Mouse (Mus musculus): ENCODE results near the gene Inpp5b. TPM values are rescaled to one million over a fixed set of nuclear protein-coding genes. Genes with fewer than 3 reads are reported as not detected.
"Not testable (repeated sequence)": the region's sequence is repeated elsewhere in the genome, so short reads cannot be mapped to it uniquely, and the experiment has no call there.

Inpp5b gene
- polyA plus RNA-seq, 1 experiment from 2014 or later, result 16.3 TPM

DNA sequence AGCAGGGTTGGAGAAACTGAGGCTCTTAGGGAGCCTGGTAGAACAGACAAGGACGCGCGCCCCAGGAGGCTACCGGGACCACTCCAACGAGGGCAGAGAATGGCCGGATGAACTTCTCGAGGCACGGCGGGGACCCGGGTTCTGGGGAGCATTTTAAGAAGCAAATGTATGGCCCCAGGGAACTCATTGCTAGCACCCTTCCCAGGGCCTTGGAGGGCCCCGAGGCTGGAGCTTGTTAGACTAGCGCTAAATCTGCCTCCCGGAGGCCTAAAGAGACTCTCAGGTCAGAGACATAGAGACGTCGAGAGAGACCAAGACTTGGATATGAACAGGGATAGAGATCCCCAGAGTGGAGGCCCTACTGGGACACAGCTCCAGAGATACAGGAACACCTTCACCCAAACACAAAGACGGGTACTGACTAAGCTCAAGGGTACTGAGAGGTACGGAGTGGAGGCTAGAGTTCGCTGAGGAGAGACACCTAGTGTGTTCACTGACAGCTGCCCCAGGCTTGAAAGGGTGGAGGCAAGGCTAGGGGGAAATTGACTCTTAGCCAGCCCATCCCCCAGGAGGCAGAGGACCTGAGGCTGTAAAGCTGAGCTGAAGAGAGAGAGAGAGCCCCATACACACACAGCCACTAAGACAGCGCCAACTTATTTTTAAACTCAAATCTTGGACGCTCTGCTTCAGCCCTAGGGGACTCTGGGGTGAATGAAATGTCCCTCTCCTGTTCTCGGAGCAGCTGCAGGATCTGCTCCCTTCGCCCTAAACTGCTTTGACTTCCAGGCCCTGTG, 40.4 kb upstream of the Inpp5b start:
- Histone ChIP-seq H3K36me3 (ENCODE audit: control insufficient read depth, insufficient read depth) (no peaks in the 10 kb centered on the region), H3K4me1 (ENCODE audit: control insufficient read depth, insufficient read depth, low read length) (peaks cover 44% of the 10 kb centered on the region), H3K4me2 (ENCODE audit: low read depth, low read length) (peak overlapping the region; percentile 89), H3K4me3 (ENCODE audit: low read length) (peak overlapping the region; percentile 92), H3K27ac (ENCODE audit: low read length) (peak overlapping the region; percentile 87), H3K27me3 (ENCODE audit: control insufficient read depth, insufficient read depth, low read length) (no peaks in the 10 kb centered on the region), H3K9me3 (replicated peaks; ENCODE audit: control insufficient read depth, low read length) (no peaks in the 10 kb centered on the region), H3K9ac (ENCODE audit: low read length) (peak overlapping the region; percentile 93)
- 1% methylated on average over 22 of the region's 22 CpGs for WGBS
- ATAC-seq (replicated peaks; ENCODE audit: extremely low read depth, insufficient read depth, low FRiP score), result peak; percentile 41

DNA sequence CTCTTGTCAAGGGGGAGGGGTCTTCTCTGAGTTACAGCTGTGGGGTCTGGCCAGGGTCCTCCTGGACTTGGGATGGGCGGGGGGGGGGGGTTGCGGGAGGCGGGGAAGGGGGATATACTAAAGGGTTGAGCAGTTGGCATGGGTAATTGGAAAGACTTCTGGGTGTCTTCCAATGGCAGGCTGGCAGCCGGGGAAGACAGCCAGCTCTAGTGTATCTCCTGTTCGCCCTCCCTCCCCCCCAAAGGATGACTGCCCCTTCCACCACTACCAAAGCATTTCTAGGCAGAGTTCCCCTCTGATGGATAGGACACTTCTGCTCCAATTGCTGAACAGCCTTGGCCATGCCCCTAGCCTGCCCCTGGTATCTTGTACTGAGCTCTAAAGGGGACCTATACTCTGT, 39.7 kb upstream of the Inpp5b start:
- Histone ChIP-seq H3K4me3 (ENCODE audit: low read length) (peak overlapping the region; percentile 92), H3K27me3 (ENCODE audit: control insufficient read depth, insufficient read depth, low read length) (no peaks in the 10 kb centered on the region), H3K27ac (ENCODE audit: low read length) (peak overlapping the region; percentile 87), H3K4me1 (ENCODE audit: control insufficient read depth, insufficient read depth, low read length) (peaks cover 44% of the 10 kb centered on the region), H3K36me3 (ENCODE audit: control insufficient read depth, insufficient read depth) (no peaks in the 10 kb centered on the region), H3K4me2 (ENCODE audit: low read depth, low read length) (peak overlapping the region; percentile 89), H3K9me3 (replicated peaks; ENCODE audit: control insufficient read depth, low read length) (no peaks in the 10 kb centered on the region), H3K9ac (ENCODE audit: low read length) (peak overlapping the region; percentile 93)
- no peak for ATAC-seq (replicated peaks; ENCODE audit: extremely low read depth, insufficient read depth, low FRiP score)
- WGBS, result 26% methylated on average over 5 of the region's 5 CpGs

- H3K36me3 ChIP-seq (ENCODE audit: control insufficient read depth, insufficient read depth), result no peaks in the 10 kb centered on the region
- H3K4me2 ChIP-seq (ENCODE audit: low read depth, low read length), result peak overlapping the region; percentile 47
- no peak for ATAC-seq (replicated peaks; ENCODE audit: extremely low read depth, insufficient read depth, low FRiP score)
- H3K4me3 ChIP-seq (ENCODE audit: low read length), result peak overlapping the region; percentile 10; the same call in 1 of the 2 replicates
- H3K27me3 ChIP-seq (ENCODE audit: control insufficient read depth, insufficient read depth, low read length), result no peaks in the 10 kb centered on the region
- H3K4me1 ChIP-seq (ENCODE audit: control insufficient read depth, insufficient read depth, low read length), result peaks cover 46% of the 10 kb centered on the region
- H3K9me3 ChIP-seq (replicated peaks; ENCODE audit: control insufficient read depth, low read length), result no peaks in the 10 kb centered on the region
- WGBS, result 24% methylated on average over 2 of the region's 2 CpGs
- peak overlapping the region; percentile 90 for H3K27ac ChIP-seq (ENCODE audit: low read length)
- H3K9ac ChIP-seq (ENCODE audit: low read length), result 0 out of 2 replicates have a peak overlapping the region, but pooled peaks have one; percentile 0
Measured at GRCm38 (mm10) chr4:124703406-124703805, 38.2 kb upstream of the Inpp5b start.

- H3K4me2 ChIP-seq (ENCODE audit: low read depth, low read length), result peak overlapping the region; percentile 47
- peak overlapping the region; percentile 7; the same call in 1 of the 2 replicates for H3K4me3 ChIP-seq (ENCODE audit: low read length)
- no peaks in the 10 kb centered on the region for H3K9me3 ChIP-seq (replicated peaks; ENCODE audit: control insufficient read depth, low read length)
- H3K27ac ChIP-seq (ENCODE audit: low read length), result peak overlapping the region; percentile 90
- H3K9ac ChIP-seq (ENCODE audit: low read length), result peak overlapping the region; percentile 64
- no peak for ATAC-seq (replicated peaks; ENCODE audit: extremely low read depth, insufficient read depth, low FRiP score)
- H3K36me3 ChIP-seq (ENCODE audit: control insufficient read depth, insufficient read depth), result no peaks in the 10 kb centered on the region
- H3K27me3 ChIP-seq (ENCODE audit: control insufficient read depth, insufficient read depth, low read length), result no peaks in the 10 kb centered on the region
- WGBS, result 18% methylated on average over 6 of the region's 6 CpGs
- H3K4me1 ChIP-seq (ENCODE audit: control insufficient read depth, insufficient read depth, low read length), result peaks cover 49% of the 10 kb centered on the region
Measured at GRCm38 (mm10) chr4:124703881-124704796, 37.5 kb upstream of the Inpp5b start.

DNA sequence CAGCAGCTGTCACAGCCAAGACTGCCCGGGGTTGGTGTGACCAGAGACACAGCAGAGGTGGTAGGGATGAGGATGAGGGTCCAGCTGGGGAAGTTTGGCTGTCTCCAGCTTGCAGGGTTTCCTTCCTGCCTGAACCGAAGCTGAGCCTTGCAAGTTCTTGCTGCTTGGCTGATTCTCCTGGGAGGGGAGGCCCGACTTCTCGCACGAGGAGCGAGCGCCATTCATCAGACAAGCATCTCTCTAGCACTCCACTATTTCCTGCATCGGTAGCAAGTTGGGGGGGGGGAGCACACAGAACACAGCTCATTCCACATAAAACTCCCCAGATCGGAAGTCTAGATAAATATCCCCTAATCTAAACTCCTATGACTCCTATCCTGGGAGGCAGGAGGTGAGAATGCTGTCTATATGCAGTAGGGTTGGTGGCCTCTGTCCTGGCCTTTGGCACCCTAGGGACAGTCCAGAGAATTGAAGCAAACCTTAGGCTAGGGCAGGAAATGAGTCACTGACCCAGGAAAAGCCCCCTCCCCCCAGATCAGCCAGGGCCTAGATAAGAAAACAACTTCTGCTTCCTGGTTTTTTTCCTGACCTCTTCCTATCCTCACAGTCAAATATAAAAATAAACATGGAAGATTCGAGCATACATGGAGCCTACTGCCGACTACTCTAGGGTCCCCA, 36.7 kb upstream of the Inpp5b start:
- no peak overlapping the region for H3K4me3 ChIP-seq (ENCODE audit: low read length)
- 23% methylated on average over 11 of the region's 11 CpGs for WGBS
- ATAC-seq (replicated peaks; ENCODE audit: extremely low read depth, insufficient read depth, low FRiP score), result 0 out of 2 replicates have a peak, but pooled peaks have one; percentile 1

GRCm38 (mm10) chr4:124705661-124706269, 35.9 kb upstream of the Inpp5b start:
- peaks cover 55% of the 10 kb centered on the region for H3K4me1 ChIP-seq (ENCODE audit: control insufficient read depth, insufficient read depth, low read length)
- H3K27ac ChIP-seq (ENCODE audit: low read length), result peak overlapping the region; percentile 90
- H3K27me3 ChIP-seq (ENCODE audit: control insufficient read depth, insufficient read depth, low read length), result no peaks in the 10 kb centered on the region
- no peaks in the 10 kb centered on the region for H3K36me3 ChIP-seq (ENCODE audit: control insufficient read depth, insufficient read depth)
- no peak overlapping the region for H3K4me3 ChIP-seq (ENCODE audit: low read length)
- ATAC-seq (replicated peaks; ENCODE audit: extremely low read depth, insufficient read depth, low FRiP score), result no peak
- H3K4me2 ChIP-seq (ENCODE audit: low read depth, low read length), result peak overlapping the region; percentile 10; the same call in 1 of the 2 replicates
- H3K9ac ChIP-seq (ENCODE audit: low read length), result no peak overlapping the region
- no peaks in the 10 kb centered on the region for H3K9me3 ChIP-seq (replicated peaks; ENCODE audit: control insufficient read depth, low read length)
- 73% methylated on average over 23 of the region's 23 CpGs for WGBS

More for the DNA sequence above, 36.7 kb upstream of the Inpp5b start:
- Histone ChIP-seq H3K9ac (ENCODE audit: low read length) (peak overlapping the region; percentile 64), H3K4me2 (ENCODE audit: low read depth, low read length) (peak overlapping the region; percentile 47), H3K36me3 (ENCODE audit: control insufficient read depth, insufficient read depth) (no peaks in the 10 kb centered on the region), H3K9me3 (replicated peaks; ENCODE audit: control insufficient read depth, low read length) (no peaks in the 10 kb centered on the region), H3K27me3 (ENCODE audit: control insufficient read depth, insufficient read depth, low read length) (no peaks in the 10 kb centered on the region), H3K4me1 (ENCODE audit: control insufficient read depth, insufficient read depth, low read length) (peaks cover 51% of the 10 kb centered on the region), H3K27ac (ENCODE audit: low read length) (peak overlapping the region; percentile 90)

DNA sequence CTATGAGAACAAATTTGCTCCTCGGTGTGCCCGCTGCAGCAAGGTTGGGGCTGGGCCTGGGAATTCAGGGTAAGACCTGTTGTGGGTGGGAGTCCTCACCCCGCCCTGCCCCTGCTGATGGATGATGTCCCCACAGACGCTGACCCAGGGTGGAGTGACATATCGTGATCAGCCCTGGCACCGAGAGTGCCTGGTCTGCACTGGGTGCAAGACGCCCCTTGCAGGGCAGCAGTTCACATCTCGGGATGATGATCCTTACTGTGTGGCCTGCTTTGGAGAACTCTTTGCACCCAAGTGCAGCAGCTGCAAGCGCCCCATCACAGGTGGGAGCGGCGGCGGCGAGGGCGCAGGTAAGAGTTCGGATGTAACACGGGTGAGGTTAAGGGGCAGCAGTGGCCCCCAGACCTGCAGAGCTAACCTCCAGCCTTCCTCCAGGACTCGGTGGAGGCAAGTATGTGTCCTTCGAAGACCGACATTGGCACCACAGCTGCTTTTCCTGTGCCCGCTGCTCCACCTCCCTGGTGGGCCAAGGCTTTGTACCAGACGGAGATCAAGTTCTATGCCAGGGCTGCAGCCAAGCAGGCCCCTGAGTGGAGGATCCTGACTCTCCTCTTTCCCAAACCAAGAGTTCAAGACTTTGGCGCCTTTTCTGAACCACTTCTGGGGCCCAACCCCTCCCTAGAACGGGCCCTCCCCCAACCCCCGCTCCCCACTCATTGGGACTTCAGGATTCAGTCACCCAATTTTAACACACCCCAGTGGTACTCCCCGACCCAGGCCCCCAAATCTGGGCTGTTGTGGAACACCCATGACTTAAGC, 34.1 kb upstream of the Inpp5b start:
- peak overlapping the region; percentile 96 for H3K27ac ChIP-seq (ENCODE audit: low read length)
- peaks cover 41% of the 10 kb centered on the region for H3K4me1 ChIP-seq (ENCODE audit: control insufficient read depth, insufficient read depth, low read length)
- H3K27me3 ChIP-seq (ENCODE audit: control insufficient read depth, insufficient read depth, low read length); H3K9me3 ChIP-seq (replicated peaks; ENCODE audit: control insufficient read depth, low read length); H3K36me3 ChIP-seq (ENCODE audit: control insufficient read depth, insufficient read depth); ATAC-seq (replicated peaks; ENCODE audit: extremely low read depth, insufficient read depth, low FRiP score); H3K4me2 ChIP-seq (ENCODE audit: low read depth, low read length); H3K4me3 ChIP-seq (ENCODE audit: low read length); H3K9ac ChIP-seq (ENCODE audit: low read length): not testable (repeated sequence)
- WGBS, result 88% methylated on average over 25 of the region's 25 CpGs

- H3K4me3 ChIP-seq (ENCODE audit: low read length), result peak overlapping the region; percentile 60
- WGBS, result 14% methylated on average over 1 of the region's 1 CpGs
- ATAC-seq (replicated peaks; ENCODE audit: extremely low read depth, insufficient read depth, low FRiP score); H3K9me3 ChIP-seq (replicated peaks; ENCODE audit: control insufficient read depth, low read length); H3K27me3 ChIP-seq (ENCODE audit: control insufficient read depth, insufficient read depth, low read length); H3K36me3 ChIP-seq (ENCODE audit: control insufficient read depth, insufficient read depth): not testable (repeated sequence)
- peaks cover 38% of the 10 kb centered on the region for H3K4me1 ChIP-seq (ENCODE audit: control insufficient read depth, insufficient read depth, low read length)
- H3K27ac ChIP-seq (ENCODE audit: low read length), result peak overlapping the region; percentile 96
- H3K4me2 ChIP-seq (ENCODE audit: low read depth, low read length), result peak overlapping the region; percentile 92
- H3K9ac ChIP-seq (ENCODE audit: low read length), result peak overlapping the region; percentile 70; the same call in 1 of the 2 replicates
Measured at GRCm38 (mm10) chr4:124708200-124708517, 33.5 kb upstream of the Inpp5b start.
